Mouse (Mus musculus) spleen, postnatal 4 days (tissue): ENCODE results near the gene Gm4131.

Experiments used
- DNase-seq, 2 experiments: peaks; one replicate each; pipeline ENCODE4 v3.0.0; 2022; ENCODE audit warnings: low spot score in 2 of 2

Gm4131 gene

DNA sequence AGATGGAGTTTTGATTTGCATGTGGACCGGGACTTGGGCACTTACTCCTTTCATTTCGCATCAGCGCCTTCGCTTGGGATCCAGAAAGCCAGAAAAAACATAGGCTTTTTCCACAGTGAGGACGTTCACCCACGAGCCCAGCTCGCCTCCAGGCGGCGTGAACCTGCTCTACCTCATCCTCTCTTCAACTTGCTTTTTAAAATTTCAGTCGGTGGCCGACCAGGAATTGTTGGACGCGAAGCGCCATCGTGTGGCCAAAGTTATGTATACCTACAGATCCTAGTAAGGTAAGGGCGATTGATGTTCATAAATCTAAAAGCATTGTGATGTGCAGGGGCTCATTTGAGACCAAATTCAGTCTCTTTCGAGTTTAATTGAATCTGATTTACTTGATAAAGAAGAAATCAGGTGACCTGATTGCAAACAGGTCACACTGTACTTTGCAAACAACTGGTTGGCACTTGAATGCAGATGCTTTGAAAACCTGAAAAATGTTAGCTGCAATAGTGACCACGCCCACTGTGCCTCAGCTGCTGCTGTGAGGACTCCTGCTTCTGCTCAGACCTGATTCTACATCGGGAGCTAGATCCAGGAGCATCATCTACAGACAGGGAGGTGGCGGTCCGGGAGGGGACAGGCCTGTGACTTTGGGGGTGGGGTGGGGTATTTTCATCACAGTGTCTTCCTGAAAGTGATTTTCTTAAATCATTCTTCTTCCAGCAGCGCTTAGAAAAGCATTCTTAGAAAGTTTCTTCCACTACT lies 109.1 kb downstream of the Gm4131 start:
- DNase-seq = peak; percentile 66 to 86

DNA sequence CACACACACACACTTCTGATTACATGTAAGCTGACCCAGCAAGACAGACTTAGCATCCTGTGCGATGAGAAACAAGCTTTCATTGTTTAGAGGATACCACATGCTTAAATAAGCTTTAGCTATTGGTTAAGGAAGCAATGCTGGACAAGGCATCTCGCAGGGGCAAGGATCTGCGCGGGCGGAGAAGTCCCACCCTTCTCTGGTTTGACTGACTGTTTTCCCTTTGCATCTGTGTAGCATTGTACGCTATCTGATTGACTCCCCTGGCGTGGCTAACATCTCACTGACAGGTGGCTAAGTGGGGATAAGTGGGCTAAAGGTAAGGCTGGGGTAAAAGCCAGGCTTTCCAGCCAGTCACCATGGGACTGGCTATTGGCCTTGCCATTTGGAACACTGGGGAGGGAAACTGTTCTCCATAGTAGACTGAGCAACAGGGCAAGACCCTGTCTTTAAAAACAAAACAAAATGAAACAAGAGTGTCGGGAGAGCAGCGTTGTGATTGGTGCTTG lies 110.4 kb downstream of the Gm4131 start, which contains the start of gene Gucy1b2:
TSS of gene Gucy1b2 (minus strand) at position 51 of the 509 bp plus-strand sequence.
- no peak for DNase-seq

DNA sequence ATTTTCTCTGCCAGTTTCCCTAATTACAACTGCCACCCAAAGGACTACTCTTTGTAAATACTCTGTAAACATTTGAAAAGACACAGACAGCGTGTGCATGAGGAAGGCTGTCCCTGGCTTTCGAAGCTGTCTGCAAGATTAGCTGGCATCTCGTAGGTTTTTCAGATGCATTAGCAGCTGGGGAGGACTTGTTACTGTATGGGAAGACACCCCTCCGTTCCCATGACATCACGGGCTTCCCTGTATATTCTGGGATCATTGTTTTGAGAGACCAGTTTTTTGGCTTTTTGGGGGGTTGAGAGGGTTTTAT lies 111.2 kb downstream of the Gm4131 start:
- DNase-seq = no peak

DNA sequence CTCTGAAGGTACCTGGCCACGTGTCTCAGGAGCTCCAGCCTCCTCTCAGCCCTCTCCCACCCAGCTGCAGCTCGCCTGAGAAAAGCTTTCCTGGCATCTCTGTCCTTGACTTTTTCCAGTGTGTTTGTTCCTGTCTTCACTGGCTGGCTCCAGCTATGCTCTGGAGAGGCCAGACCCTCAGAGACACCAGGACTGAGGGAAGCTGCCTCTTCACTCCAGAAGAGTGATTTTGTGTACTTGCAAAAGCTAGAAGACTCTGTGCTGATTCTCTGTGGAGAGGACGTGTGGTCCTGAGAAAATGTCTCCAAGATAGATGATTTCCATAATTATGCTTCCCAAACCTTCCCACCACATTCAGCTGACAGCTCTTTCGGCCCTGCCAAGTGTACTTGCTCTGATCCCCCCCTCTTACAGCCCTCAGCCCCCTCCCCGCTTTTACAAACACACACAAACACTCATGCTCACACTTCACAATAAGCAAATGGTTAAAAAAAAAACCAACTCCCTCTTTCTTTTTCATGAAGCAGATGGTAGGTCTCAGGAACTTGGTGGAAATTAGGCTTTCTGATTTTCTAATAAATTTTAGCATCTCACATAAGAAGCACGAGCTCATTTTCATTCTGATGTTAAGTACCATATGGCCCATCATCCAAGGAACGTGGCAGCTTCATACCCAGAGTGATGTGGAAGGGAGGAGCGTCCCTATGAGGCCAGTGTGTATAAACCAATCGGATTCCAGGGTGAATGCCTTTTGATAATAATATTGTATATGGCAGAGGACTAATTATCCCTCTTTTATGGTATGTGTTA lies 111.8 kb downstream of the Gm4131 start:
- DNase-seq = no peak

DNA sequence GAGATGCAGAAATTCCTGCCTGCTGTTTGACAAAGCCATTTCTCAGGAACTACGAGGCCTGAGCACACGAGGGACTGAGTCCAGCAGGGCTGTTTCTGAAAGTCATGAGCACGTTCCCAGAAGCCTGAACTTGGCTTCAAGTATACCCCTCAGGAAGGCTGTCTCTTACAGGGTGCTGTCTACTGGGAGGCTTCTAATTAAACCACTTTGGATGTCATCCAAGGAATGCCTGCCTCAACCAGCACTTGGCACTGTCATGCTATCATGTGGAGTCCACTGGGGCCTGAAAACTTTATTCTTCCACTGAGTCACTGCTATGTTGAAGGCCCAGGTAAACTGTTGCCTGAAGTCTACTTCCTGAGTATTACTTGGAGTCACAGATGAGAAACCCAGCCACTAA lies 112.6 kb downstream of the Gm4131 start:
- DNase-seq = no peak

DNA sequence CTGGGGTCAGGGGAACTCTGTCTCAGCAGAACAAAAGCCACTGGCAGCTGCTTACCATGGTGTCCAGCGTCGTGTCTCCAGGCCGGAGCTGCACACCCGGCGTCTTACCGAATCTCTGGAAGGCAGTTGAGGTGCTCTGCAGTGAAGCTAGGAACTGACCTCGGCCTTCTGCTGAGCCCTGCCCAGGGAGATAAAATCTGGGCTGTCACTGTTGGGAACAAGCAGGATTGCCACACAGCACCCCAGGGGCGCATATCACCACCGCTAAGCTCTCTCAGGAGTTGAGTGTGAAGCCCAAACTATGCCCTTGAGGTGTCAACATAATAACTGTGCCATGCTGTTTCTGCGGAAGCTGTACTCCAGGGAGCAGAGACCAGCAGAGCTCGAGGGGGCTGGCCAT lies 113.4 kb downstream of the Gm4131 start:
- no peak for DNase-seq

DNA sequence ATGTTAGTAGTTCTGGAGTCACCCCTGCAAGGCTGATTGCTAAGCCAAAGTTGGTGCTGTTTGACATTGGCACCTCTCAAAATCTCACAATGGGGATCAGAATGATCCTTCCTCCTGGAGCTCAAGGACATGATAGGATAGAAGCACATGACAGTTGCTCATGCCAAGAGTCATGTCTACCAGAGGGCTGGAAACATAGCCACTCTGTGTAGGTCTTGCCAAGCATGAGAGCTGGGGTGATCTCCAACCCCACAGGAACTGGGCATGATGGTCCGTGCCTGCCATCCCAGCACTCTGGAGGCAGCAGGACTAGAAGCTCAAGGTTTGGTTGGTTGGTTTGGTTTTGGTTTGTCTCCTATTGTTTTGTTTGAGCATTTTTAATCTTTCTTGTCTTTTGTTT lies 116.0 kb downstream of the Gm4131 start:
- DNase-seq = no peak

DNA sequence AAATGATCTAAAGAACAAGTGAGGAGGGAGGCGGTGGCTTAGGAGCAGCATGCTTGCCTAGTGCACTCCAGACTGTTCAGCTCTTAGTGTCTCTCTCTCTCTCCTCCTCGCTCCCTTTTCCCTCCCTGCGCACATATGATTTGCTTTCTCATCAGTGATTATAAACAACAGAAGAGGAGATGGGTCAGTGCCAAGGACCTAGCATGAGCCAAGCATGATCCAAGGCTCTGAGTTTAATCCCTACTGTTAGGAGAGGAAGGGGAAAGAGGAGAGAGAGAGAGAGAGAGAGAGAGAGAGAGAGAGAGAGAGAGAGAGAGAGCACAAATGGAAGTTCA lies 119.5 kb downstream of the Gm4131 start:
- no peak for DNase-seq

DNA sequence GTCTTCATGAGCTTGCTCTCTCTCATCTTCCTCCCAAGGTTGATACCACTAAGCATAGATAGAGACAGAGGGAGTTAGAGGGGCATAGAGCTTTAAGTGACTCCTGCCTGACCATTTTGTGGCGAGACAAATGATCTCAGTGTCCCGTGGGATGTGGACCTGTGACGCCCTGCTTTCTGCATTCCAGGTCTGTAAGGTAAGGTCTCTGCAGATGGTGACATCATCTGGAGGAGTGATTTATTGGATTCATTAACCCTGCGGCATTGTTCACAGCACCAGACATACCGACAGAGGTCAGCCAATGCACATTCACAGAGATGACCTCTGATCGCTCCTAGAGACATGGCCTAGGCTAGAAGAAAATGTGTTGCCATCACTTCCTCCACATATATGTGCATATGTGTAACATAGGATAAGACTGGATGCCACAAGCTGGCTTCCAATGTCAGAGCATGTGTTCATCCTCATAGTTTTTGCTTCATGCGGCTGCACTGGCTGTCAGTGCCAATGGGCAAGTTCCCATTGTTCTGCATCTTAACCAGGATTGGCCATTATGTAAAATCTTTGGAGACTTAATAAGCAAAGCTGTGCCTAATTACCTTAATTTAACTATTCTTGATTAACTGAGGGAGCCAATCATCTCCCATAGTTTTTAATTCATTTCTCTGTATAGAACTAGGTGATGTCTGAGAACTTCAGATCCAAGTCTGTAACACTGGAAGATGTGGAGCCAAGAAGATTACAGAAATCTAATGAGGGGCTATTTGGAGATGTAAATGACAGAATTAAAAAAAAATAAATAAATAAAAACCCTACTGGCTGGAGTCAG lies 120.1 kb downstream of the Gm4131 start:
- no peak for DNase-seq

DNA sequence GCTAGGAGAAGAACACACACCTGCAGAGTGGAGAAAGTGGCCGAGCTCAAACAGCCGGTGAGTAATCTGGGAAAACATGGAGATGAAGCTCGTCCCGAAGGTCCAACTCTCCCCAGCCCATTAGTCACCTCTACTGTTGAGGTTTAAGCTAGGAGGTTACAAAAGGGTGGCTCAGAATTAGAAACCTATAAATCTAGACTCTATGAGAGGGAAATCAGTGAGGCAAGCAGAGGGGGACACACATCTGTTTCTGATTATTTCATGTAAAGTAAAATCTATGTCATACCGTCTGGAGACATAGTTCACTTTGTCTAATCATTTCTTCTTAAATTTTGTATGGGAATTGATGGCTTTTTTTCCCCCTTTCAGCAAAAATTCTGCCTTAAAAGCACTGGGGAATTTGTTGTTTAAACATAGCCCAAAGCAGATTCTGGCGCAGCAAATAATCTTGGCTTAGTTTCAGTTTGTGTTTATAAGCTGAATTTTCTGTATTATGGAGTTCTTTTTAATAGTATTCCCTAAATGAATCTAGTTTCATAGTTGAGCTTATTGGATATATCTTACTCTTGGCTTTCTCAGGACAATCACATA lies 122.8 kb downstream of the Gm4131 start:
- DNase-seq = no peak

DNA sequence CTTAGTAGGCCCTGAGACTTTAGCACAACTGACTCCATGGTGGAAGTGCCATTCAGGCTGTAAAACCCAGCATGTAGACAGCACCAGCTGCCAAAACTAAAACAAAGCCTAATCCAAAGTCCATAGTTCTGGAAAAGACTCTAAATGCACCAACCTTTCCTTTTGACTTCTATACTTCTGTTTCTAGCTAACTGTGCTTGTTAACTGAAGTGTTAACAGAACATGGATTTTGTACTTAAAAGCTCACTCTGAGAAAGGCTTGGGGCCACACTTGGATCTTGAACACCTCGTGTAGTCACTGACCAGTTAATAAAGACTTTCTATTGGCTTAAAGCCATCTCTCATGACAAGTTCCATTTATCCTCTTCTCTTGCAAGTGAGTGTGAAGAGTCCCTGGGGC lies 123.8 kb downstream of the Gm4131 start:
- no peak for DNase-seq

DNA sequence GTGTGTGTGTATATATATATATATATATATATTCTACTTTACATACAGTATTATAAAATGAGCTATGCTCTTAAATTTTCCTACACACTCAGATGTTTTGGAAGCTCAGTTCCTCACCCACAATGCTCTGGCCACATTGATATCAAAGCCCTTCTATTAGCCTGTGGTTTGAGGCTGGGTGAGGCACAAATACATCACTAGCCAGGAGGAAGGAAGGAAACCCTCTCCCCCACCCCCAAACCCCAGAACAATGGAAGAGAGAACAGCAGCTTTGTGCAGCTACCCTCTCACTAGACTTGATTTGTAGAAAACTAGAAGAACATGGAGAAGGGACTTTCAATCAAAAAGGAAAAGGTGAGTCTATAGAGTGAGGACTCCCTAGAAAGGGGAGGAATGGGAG lies 126.7 kb downstream of the Gm4131 start:
- no peak for DNase-seq

DNA sequence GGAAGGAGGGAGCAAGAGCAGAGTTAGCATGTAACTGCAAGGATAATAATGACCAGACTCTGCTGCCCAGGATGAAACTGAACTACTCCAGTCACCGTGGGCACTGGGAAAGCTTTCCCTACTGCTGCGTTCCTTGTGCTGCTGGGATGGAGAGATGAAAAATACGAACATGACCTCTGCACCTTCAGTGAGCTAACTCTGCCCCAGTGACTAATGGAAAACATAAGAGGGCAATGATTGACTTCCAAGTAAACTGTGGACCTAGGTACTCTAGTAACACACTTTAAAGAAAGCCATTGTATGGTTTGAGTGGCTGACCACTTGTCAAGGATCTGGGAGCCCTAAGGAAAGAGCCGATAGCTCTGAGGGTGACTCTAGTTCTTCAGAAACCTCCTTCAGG lies 128.5 kb downstream of the Gm4131 start:
- no peak for DNase-seq

DNA sequence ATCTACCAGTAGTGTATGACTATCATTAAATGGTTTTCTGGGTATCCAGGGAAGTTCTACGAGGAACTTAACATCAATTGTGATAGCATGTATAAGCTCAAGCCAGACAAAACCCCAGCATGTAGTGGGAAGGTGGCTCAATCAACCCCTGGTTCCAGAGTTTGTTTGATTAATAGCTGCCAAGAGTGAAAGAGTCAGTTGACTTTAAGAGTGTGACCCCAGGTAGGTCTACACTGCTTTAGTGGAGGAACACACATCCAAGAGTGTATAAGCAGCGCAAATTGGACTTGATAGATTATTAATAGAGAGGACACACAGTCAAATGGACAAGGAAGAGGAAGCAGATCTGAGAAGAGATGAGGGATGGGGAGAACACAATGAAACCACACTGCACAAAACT lies 128.9 kb downstream of the Gm4131 start:
- DNase-seq = no peak

DNA sequence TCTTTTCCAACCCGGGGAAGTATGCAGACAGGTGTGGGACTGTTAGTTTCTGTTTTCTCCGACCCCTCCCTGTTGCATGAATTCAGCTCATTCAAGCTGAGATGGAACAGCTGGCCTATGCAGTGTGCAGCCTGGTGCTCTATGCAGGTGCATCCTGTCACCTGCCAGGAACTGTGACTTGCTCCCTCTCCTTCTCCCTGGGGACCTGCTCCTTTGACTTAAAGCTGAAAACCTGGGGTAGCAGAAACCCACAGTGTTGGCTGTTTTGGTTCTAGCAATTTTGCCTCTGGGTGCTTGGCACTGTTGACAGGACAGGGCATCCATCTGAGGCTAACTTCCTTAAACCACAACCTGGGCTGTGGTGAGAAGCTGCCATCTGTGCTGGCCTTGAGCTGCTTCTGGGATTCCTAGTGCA lies 141.4 kb downstream of the Gm4131 start:
- DNase-seq = peak in 1 of 2 experiments; percentile 13

DNA sequence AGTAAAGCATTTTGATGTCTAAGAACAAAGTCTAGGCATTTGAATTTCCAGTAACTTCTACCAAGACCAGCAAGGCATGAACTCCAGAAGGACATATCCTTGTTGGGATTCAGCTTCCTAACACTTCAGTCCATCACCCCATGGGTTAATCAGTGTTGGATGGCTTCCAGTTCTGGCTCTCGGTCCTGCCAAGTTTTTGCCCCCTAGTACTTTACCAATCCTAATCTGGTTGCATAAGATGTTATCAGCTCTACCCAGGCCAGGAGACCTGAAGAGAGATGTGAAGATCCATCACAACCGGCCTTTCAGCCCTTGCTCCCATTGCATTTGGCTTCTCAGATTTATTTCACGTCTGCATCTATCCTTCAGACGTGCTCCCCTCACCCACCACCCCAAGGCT lies 144.5 kb downstream of the Gm4131 start:
- DNase-seq = no peak

DNA sequence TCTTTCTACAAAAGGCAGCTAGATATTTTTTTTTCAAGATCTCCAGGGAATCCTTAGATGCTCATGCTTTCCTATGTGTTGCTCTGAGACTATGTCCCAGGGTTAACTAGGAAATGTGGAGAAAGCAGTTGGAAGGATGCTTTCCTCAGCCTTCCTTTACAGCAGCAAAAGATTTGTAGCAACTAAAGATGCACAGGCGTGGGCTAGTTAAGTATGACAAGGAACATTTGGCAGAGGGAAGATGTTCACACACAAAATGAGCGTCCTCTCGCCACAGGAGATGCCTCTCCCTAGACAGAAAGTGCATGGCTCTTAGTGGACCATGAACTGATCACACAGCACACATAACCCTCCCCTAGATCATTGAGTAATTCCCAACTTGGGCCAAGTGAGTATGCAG lies 149.2 kb downstream of the Gm4131 start:
- DNase-seq = no peak

DNA sequence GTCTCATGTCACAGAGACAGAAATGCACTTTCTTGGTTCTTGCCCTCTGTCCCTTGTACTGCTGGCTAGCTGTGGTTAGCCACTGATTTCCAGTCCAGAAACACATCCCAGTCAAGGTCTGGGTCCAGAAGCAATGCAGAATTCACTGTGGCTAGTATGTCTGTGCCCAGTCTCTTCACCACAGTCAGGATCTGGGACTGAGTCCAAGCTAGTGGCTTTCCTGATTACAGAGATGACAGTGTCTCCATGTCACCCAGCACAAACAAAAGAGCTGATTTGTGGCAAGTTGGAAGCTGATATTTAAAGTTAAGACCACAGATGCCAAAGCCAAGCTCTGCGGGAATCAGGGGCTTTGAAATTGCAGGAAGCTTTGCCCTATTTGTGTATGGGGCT lies 150.0 kb downstream of the Gm4131 start:
- no peak for DNase-seq

DNA sequence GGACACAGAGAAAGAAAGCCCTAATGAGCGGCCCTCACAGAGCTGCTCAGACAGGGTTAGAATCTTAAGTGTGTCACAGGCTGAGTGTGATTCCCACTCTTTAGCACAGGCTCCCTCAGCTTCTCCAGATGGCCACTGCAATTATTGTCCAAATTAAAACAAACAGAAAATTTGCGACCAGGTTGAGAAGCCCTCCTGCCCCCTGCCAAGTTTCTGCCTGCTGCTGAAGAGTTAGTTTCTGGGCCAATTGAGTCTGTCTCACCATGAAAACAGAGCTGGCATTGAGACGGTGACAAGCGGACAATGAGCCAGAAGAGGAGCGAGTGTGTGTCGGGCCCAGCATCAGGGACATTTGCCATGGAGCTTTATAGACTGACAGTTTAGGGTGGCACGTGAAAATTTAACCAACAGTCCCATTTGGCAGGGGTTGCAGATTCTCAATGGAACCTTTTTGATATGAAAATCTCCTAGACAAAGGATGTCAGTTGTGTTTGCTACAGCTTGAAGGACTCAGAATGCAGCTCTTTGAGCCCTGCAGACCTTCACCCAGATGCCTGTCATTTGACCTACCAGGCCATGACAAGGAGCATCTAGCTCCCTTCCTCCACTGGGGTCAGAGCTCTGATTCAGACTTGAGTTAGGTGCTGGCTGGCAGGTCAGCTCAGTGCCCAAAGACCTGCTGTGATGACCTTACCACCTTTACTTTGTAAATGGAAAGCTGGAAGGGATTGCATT lies 150.5 kb downstream of the Gm4131 start:
- no peak for DNase-seq
